Mouse (Mus musculus) limb, embryonic 11.5 days (tissue): Measurements from ENCODE around the gene Birc6. TPM values are rescaled to one million over a fixed set of nuclear protein-coding genes. Genes with fewer than 3 reads are reported as not detected.

Experiments
- ATAC-seq: fragments of 200-750 bp; cut with Nextera tagmentation; 2 replicates; pipeline ENCODE4 v1.8.0; 2017; ENCODE audit warnings: low read depth; ENCODE audit not compliant: insufficient number of reproducible peaks, low FRiP score, low TSS enrichment
- DNase-seq: peaks from one replicate; pipeline ENCODE4 v3.0.0-alpha.2; 2015; ENCODE audit warnings: low spot score
- H3K27ac ChIP-seq: fragments of 300-500 bp; sonication (generic); replicated peaks from 2 replicates; pipeline ENCODE4 v1.5.1; 2014; ENCODE audit warnings: low read depth, mild to moderate bottlenecking, low read length
- H3K27me3 ChIP-seq: fragments of 300-500 bp; sonication (generic); 2 replicates; pipeline ENCODE4 v1.6.1; 2014; ENCODE audit warnings: mild to moderate bottlenecking, low read length, mixed read lengths; ENCODE audit not compliant: control insufficient read depth, insufficient read depth
- H3K36me3 ChIP-seq: fragments of 300-500 bp; sonication (generic); 2 replicates; pipeline ENCODE4 v1.6.1; 2014; ENCODE audit warnings: mild to moderate bottlenecking, low read length, moderate library complexity, mixed read lengths; ENCODE audit not compliant: control insufficient read depth, insufficient read depth
- H3K4me1 ChIP-seq: fragments of 300-500 bp; sonication (generic); 2 replicates; pipeline ENCODE4 v1.6.1; 2014; ENCODE audit warnings: low read length, mixed read lengths; ENCODE audit not compliant: control insufficient read depth, insufficient read depth
- H3K4me2 ChIP-seq: fragments of 300-500 bp; sonication (generic); 2 replicates; pipeline ENCODE4 v1.6.1; 2014; ENCODE audit warnings: low read depth, mild to moderate bottlenecking, moderate library complexity; ENCODE audit not compliant: severe bottlenecking
- H3K4me3 ChIP-seq: fragments of 300-500 bp; sonication (generic); 2 replicates; pipeline ENCODE4 v1.5.1; 2014; ENCODE audit warnings: low read depth, low read length
- H3K9ac ChIP-seq: fragments of 300-500 bp; sonication (generic); 2 replicates; pipeline ENCODE4 v1.6.1; 2014; ENCODE audit warnings: mild to moderate bottlenecking, low read length
- H3K9me3 ChIP-seq: fragments of 300-500 bp; sonication (generic); 2 replicates; pipeline ENCODE4 v1.6.1; 2016; ENCODE audit warnings: low read length; ENCODE audit not compliant: control insufficient read depth
- WGBS: fragments of 180-500 bp; shearing (Covaris S2); extraction: QIAGEN DNeasy Blood & Tissue Kit; methylation state at CpG from one replicate; pipeline ENCODE4 v1.1.7; 2014; 5-methylcytosine and 5-hydroxymethylcytosine counted together
- polyA plus RNA-seq: library from polyadenylated mRNA; unstranded; fragments of >200 nt; fragmentation: Nextera tagmentation; extraction: Ambion mirVana; gene quantifications from 2 replicates; pipeline ENCODE4 v1.2.1, GENCODE M21; 2014

Birc6 gene
- polyA plus RNA-seq, 1 experiment from 2014 or later: 82.5 TPM

DNA sequence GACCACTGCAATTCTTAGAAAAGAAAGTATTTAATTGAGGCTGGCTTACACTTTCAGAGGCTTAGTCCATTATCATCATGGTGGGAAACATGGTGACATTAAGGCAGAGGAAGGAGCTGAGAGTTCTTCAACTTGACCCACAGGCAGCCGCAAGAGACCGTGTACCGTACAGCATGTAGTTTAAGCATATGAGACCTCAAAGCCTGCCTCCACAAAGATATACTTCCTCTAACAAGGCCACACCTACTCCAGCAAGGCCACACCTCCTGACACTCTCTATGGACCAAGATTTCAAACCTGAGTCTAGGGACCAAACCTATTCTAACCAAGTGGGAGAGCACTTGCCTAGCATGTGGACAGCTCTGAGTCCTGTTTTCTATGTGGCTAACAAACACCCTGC is 19.5 kb upstream of the Birc6 start:
- Histone ChIP-seq H3K4me2 (no peak overlapping the region), H3K9ac (no peak overlapping the region), H3K27me3 (no peaks in the 10 kb centered on the region), H3K36me3 (no peaks in the 10 kb centered on the region), H3K4me3 (no peak overlapping the region), H3K27ac (no peak overlapping the region), H3K9me3 (no peaks in the 10 kb centered on the region), H3K4me1 (no peaks in the 10 kb centered on the region)
- DNase-seq: no peak
- no peak for ATAC-seq
- WGBS: 96% methylated on average over 3 of the region's 3 CpGs

DNA sequence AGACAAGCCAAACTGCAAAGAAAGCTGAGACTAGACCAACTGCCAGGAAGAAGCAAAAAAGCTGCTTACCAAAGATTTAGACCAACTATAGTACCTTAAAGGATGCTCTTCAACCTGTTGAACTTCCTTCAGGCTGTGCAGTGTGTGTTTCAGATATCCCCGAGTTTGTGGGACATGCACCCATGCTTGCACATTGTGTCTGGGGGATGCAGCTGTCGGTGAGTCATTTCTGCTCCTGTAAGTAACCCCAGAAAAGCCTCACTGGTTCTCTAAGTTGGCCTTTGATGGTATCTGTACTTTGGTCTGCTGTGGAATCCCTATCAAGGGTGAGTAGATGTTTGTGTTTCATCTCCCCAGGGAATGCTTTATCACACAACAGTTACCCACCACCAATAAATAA is 15.8 kb upstream of the Birc6 start:
- no peak for ATAC-seq
- Histone ChIP-seq H3K4me3 (no peak overlapping the region), H3K9ac (no peak overlapping the region)

DNA sequence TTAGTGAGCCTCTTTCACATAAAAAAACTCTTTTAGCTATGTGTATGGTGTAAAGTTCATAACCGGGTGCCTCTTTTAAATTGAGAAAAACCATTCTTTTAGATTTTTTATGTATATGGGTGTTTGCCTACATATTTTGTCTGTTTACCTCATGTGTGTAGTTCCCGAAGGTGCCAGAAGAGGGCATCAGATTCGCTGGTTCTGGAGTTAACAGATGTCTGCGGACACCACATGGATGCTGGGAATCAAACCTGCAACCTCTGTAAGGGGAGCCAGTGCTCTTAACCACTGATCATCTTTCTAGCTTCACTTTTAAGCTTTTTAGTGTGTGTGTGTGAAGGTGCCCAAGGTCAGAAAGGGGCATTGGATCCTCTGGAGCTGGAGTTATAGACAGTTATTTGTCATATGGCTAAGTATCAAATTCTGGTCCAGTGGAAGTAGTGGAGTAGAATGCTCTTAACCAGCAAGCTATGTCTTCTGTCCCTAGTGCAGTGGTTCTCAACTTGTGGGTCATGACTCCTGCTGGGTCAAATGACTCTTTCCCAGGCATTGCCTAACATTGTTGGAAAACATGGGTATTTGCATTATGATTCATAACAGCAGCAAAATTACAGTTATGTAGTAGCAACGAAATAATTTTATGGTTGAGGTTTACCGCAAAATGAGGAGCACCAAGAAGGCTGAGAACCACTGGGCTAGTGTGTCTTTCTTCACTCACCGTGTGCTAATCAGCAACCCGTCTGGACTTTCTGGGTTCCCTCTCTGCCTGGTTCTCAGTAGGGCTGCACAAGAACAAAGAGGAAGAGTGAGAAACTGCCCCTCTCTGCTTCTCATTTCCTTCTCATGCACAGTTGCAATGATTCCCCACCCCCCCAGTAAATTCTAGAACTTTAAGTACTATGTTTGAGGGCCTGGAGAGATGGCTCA is 5.0 kb upstream of the Birc6 start:
- no peaks in the 10 kb centered on the region for H3K36me3 ChIP-seq
- ATAC-seq: no peak
- 0 out of 2 replicates have a peak, but pooled peaks cover 3% of the 10 kb centered on the region for H3K4me1 ChIP-seq
- DNase-seq: no peak
- WGBS: 83% methylated on average over 8 of the region's 8 CpGs
- H3K27ac ChIP-seq: no peak overlapping the region
- no peaks in the 10 kb centered on the region for H3K9me3 ChIP-seq
- H3K9ac ChIP-seq: no peak overlapping the region
- no peak overlapping the region for H3K4me2 ChIP-seq
- H3K4me3 ChIP-seq: no peak overlapping the region
- no peaks in the 10 kb centered on the region for H3K27me3 ChIP-seq

More for the DNA sequence above, 15.8 kb upstream of the Birc6 start:
- no peaks in the 10 kb centered on the region for H3K9me3 ChIP-seq
- no peak for DNase-seq
- no peak overlapping the region for H3K4me2 ChIP-seq
- no peaks in the 10 kb centered on the region for H3K27me3 ChIP-seq
- no peak overlapping the region for H3K27ac ChIP-seq
- H3K4me1 ChIP-seq: no peaks in the 10 kb centered on the region
- WGBS: 69% methylated on average over 2 of the region's 2 CpGs
- H3K36me3 ChIP-seq: no peaks in the 10 kb centered on the region

DNA sequence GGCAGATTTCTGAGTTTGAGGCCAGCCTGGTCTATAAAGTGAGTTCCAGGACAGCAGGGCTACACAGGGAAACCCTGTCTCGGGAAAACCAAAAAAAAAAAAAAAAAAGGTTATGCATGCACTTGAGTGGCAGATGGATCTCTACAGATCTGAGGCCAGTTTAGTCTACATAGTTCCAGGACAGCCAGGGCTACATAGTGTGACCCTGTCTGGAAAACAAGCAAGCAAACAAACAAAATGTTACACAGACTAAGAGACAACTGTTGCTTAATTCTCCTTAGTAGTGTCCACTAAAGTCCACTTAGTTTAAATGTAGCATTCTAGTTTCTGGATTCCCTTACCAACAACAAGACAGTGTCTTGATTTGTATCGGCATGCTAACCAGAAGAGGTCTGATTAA is 2.0 kb upstream of the Birc6 start:
- no peaks in the 10 kb centered on the region for H3K36me3 ChIP-seq
- no peaks in the 10 kb centered on the region for H3K27me3 ChIP-seq
- peaks cover 6% of the 10 kb centered on the region for H3K4me1 ChIP-seq
- H3K4me3 ChIP-seq: no peak overlapping the region
- no peak overlapping the region for H3K27ac ChIP-seq
- no peak for ATAC-seq
- 91% methylated on average over 2 of the region's 2 CpGs for WGBS
- no peak overlapping the region for H3K9ac ChIP-seq
- DNase-seq: no peak
- no peak overlapping the region for H3K4me2 ChIP-seq
- no peaks in the 10 kb centered on the region for H3K9me3 ChIP-seq

DNA sequence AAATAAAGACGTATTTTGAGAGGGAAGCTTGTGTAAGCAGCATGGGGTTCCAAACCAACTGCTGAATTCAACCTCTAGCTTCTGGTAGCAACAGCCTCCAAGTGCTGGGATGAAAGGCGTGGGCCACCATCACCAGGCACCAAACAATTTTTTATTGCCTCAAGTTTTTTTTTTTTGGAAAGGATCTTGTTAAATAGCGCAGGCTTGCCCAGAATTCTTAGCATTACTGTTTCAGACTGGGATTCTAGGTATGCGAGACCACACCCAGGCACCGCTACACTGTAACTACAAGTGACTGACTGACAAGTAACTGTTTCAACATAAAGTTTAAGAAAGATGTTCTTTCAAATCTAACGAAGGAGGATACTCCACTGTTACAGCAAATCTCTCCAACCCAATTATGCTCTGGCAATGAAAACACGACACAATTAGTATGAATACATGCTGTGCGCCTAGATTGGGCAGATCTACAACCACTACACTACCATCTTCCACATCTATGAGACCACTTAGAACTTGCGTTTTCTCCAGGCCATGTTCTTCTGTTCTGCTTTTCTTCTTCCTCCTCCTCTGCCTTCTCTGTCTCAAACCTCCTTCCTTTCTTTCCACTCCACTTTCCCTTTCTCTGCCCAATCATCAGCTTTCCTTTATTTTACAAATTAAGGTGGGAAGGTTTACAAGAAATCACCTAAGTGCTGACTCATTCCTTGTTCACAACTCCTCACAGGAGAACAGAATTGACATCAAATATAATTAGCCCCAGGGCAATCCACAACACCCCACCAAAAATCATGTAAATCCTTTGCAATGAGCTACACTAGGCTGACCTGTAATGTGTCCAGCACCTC is 1.1 kb upstream of the Birc6 start:
- Histone ChIP-seq H3K27ac (peak overlapping the region; percentile 97), H3K9ac (peak overlapping the region; percentile 72), H3K4me2 (peak overlapping the region; percentile 48; the same call in 1 of the 2 replicates), H3K36me3 (no peaks in the 10 kb centered on the region), H3K4me3 (peak overlapping the region; percentile 96), H3K4me1 (peaks cover 6% of the 10 kb centered on the region), H3K9me3 (no peaks in the 10 kb centered on the region), H3K27me3 (no peaks in the 10 kb centered on the region)
- WGBS: 84% methylated on average over 9 of the region's 9 CpGs
- 0 out of 2 replicates have a peak, but pooled peaks have one; percentile 1 for ATAC-seq
- DNase-seq: no peak

DNA sequence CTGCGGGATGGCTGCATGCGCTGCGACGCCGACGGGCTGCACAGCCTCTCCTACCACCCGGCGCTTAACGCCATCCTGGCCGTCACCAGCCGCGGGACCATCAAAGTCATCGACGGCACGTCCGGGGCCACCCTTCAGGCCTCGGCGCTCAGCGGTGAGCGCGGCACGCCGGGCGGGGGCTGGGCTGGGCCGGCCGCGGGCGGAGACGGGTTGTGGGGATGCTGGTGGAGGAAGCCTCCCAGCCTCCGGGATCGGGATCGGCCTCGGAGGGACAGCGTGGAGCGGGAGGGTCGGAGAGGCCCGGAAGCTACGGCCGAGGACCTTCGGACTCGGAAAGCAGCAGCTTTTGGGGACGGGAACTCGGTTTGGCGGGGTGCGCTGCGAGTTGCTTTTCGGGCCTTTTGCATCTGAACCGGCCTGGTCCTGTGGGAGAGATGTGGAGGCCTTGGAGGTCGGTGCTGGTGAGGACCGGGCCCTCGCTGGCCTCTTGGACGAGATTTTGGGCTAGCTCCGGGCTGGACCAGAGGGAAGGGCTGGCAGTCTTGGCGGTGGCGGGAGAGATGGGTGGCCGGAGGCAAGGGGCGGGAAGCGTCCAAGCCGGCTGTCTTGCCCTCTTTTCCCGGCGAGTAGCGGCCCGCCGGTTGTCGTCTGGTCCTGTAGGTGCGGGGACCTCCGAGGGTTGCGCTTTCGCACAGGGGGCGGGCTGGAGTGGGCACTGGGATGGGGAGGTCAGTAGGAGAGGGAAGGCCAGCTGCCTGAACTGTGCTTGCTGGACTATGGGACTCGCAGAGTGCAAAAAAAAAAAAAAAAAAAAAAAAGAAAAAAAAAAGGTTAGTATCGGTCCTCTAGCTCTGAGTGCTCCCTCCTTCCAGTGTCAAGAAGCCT is 795 bp downstream of the Birc6 start:
- WGBS: under 1% methylated on average over 71 of the region's 72 CpGs

DNA sequence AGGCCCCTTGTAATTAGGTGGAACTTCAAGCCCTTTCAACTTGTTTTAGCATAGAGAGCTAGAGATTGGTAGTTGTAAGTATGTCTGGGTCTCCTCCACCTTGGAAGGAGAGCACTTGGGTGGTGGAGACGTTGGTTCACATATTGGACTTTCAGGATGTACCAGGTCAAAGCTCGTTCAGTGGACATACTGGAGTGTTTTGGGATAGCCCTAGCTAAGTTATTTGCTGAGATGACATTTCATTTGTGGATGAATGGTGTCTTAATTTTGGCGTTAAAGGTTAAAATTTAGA is 1.4 kb downstream of the Birc6 start:
- Histone ChIP-seq H3K9me3 (no peaks in the 10 kb centered on the region), H3K27ac (no peak overlapping the region)

More for the DNA sequence above, 795 bp downstream of the Birc6 start:
- Histone ChIP-seq H3K9me3 (no peaks in the 10 kb centered on the region), H3K4me2 (peak overlapping the region; percentile 71), H3K4me3 (peak overlapping the region; percentile 96), H3K4me1 (peaks cover 6% of the 10 kb centered on the region), H3K27ac (peak overlapping the region; percentile 97), H3K36me3 (no peaks in the 10 kb centered on the region), H3K9ac (peak overlapping the region; percentile 95), H3K27me3 (no peaks in the 10 kb centered on the region)
- DNase-seq (no peak), ATAC-seq (peak; percentile 55)

DNA sequence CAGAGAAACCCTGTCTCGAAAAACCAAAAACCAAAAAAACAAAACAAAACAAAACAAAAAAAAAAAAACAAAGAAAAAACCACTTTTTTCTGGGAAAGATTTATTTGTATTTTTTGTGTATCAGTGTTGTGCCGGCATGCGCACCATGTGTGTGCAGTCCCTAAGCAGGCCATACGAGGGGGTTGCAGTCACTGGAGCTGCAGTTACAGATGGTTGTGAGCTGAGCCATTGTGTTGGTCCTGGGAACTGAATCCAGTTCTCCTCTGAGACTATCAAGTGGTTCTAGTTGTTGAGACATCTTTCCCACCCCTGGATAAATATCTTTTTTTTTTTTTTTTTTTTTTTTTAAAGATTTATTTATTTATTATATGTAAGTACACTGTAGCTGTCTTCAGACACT is 6.9 kb downstream of the Birc6 start:
- DNase-seq (no peak), ATAC-seq (no peak)
- H3K9me3 ChIP-seq: no peaks in the 10 kb centered on the region
- no peaks in the 10 kb centered on the region for H3K36me3 ChIP-seq
- WGBS: 99% methylated on average over 4 of the region's 4 CpGs
- no peaks in the 10 kb centered on the region for H3K27me3 ChIP-seq
- no peak overlapping the region for H3K4me3 ChIP-seq
- H3K27ac ChIP-seq: no peak overlapping the region
- H3K4me2 ChIP-seq: no peak overlapping the region
- H3K4me1 ChIP-seq: no peaks in the 10 kb centered on the region; the same call in 1 of the 2 replicates
- no peak overlapping the region for H3K9ac ChIP-seq

More for the DNA sequence above, 1.4 kb downstream of the Birc6 start:
- 16% methylated on average over 3 of the region's 3 CpGs for WGBS
- Histone ChIP-seq H3K36me3 (no peaks in the 10 kb centered on the region), H3K4me3 (peak overlapping the region; percentile 96), H3K4me2 (peak overlapping the region; percentile 71), H3K27me3 (no peaks in the 10 kb centered on the region), H3K9ac (peak overlapping the region; percentile 95), H3K4me1 (peaks cover 6% of the 10 kb centered on the region)
- ATAC-seq: no peak
- DNase-seq: no peak
